Mouse (Mus musculus) liver, embryonic 15.5 days (tissue): ENCODE measurements around the gene Faap100. TPM values are rescaled to one million over a fixed set of nuclear protein-coding genes. Genes with fewer than 3 reads are reported as not detected.
"Not testable (repeated sequence)": the region's sequence is repeated elsewhere in the genome, so short reads cannot be mapped to it uniquely, and the experiment has no call there.

Experiments
- ATAC-seq: fragments of 200-750 bp; cut with Nextera tagmentation; 2 replicates; pipeline ENCODE4 v1.8.0; 2017; ENCODE audit warnings: moderate number of reproducible peaks, mild to moderate bottlenecking, moderate library complexity; ENCODE audit not compliant: insufficient read depth
- H3K27ac ChIP-seq: fragments of 300-500 bp; sonication (generic); replicated peaks from 2 replicates; pipeline ENCODE4 v1.5.1; 2015; ENCODE audit warnings: mild to moderate bottlenecking, inconsistent platforms
- H3K27me3 ChIP-seq: fragments of 300-500 bp; sonication (generic); 2 replicates; pipeline ENCODE4 v1.6.1; 2015; ENCODE audit warnings: mild to moderate bottlenecking, inconsistent platforms
- H3K36me3 ChIP-seq: fragments of 300-500 bp; sonication (generic); replicated peaks from 2 replicates; pipeline ENCODE4 v1.6.1; 2015; ENCODE audit warnings: moderate library complexity, mild to moderate bottlenecking, inconsistent platforms
- H3K4me1 ChIP-seq: fragments of 300-500 bp; sonication (generic); replicated peaks from 2 replicates; pipeline ENCODE4 v1.6.1; 2015; ENCODE audit warnings: inconsistent platforms
- H3K4me2 ChIP-seq: fragments of 300-500 bp; sonication (generic); 2 replicates; pipeline ENCODE4 v1.6.1; 2015; ENCODE audit warnings: moderate library complexity, mild to moderate bottlenecking, inconsistent platforms
- H3K4me3 ChIP-seq: fragments of 300-500 bp; sonication (generic); replicated peaks from 2 replicates; pipeline ENCODE4 v1.5.1; 2015; ENCODE audit warnings: mild to moderate bottlenecking, inconsistent platforms
- H3K9ac ChIP-seq: fragments of 300-500 bp; sonication (generic); 2 replicates; pipeline ENCODE4 v1.6.1; 2015; ENCODE audit warnings: moderate library complexity, mild to moderate bottlenecking, inconsistent platforms
- H3K9me3 ChIP-seq: fragments of 300-500 bp; sonication (generic); replicated peaks from 2 replicates; pipeline ENCODE4 v1.6.1; 2016; ENCODE audit warnings: inconsistent platforms
- WGBS: fragments of 180-500 bp; shearing (Covaris S2); methylation state at CpG from one replicate; pipeline ENCODE4 v1.1.7; 2015; ENCODE audit warnings: mixed read lengths; ENCODE audit not compliant: insufficient replicate concordance; 5-methylcytosine and 5-hydroxymethylcytosine counted together
- polyA plus RNA-seq: library from polyadenylated mRNA; unstranded; fragments of >200 nt; fragmentation: Nextera tagmentation; extraction: Ambion mirVana; gene quantifications from 2 replicates; pipeline ENCODE4 v1.2.1, GENCODE M21; 2015

Faap100 gene
- polyA plus RNA-seq = 6.2 and 7.2 TPM in 2 replicates

- Histone ChIP-seq H3K27me3 (no peaks in the 10 kb centered on the region), H3K4me3 (peak within 1 kb of the TSS; percentile 75), H3K36me3 (peaks cover 58% of the 10 kb centered on the region), H3K9ac (peak within 1 kb of the TSS; percentile 67), H3K4me1 (peaks cover 26% of the 10 kb centered on the region), H3K9me3 (no peaks in the 10 kb centered on the region), H3K27ac (peak within 1 kb of the TSS; percentile 49), H3K4me2 (peak within 1 kb of the TSS; percentile 96)
- WGBS = 10% methylated on average over 54 of the region's 54 CpGs
- peak; percentile 89 for ATAC-seq
Measured at GRCm38 (mm10) chr11:120378611-120379540, at the start of gene Faap100. TSS of gene Faap100 (minus strand) at chr11:120378764.

- 0 out of 2 replicates have a peak, but pooled peaks cover 11% of the 10 kb centered on the region for H3K4me1 ChIP-seq
- H3K4me3 ChIP-seq = no peak overlapping the region
- H3K27me3 ChIP-seq = no peaks in the 10 kb centered on the region
- H3K9me3 ChIP-seq = no peaks in the 10 kb centered on the region
- no peak overlapping the region for H3K9ac ChIP-seq
- WGBS = 69% methylated on average over 3 of the region's 3 CpGs
- peaks cover 94% of the 10 kb centered on the region for H3K36me3 ChIP-seq
- no peak for ATAC-seq
- no peak overlapping the region for H3K27ac ChIP-seq
- no peak overlapping the region for H3K4me2 ChIP-seq
Measured at GRCm38 (mm10) chr11:120426727-120427126, 48.2 kb upstream of the Faap100 start.

GRCm38 (mm10) chr11:120423569-120424295, 45.2 kb upstream of the Faap100 start:
- Histone ChIP-seq H3K4me2 (no peak overlapping the region), H3K27me3 (no peaks in the 10 kb centered on the region), H3K9me3 (no peaks in the 10 kb centered on the region), H3K36me3 (peaks cover 98% of the 10 kb centered on the region), H3K27ac (no peak overlapping the region), H3K4me3 (no peak overlapping the region), H3K4me1 (0 out of 2 replicates have a peak, but pooled peaks cover 17% of the 10 kb centered on the region), H3K9ac (no peak overlapping the region)
- ATAC-seq = no peak
- 68% methylated on average over 9 of the region's 9 CpGs for WGBS

GRCm38 (mm10) chr11:120422651-120423568, 44.3 kb upstream of the Faap100 start:
- H3K9me3 ChIP-seq = no peaks in the 10 kb centered on the region
- no peaks in the 10 kb centered on the region for H3K27me3 ChIP-seq
- 0 out of 2 replicates have a peak, but pooled peaks cover 17% of the 10 kb centered on the region for H3K4me1 ChIP-seq
- no peak overlapping the region for H3K9ac ChIP-seq
- WGBS = 70% methylated on average over 13 of the region's 13 CpGs
- H3K4me2 ChIP-seq = no peak overlapping the region
- H3K4me3 ChIP-seq = no peak overlapping the region
- H3K36me3 ChIP-seq = peaks cover 98% of the 10 kb centered on the region
- no peak overlapping the region; the same call in 1 of the 2 replicates for H3K27ac ChIP-seq
- no peak for ATAC-seq

- no peak for ATAC-seq
Measured at GRCm38 (mm10) chr11:120418592-120418991, 40.0 kb upstream of the Faap100 start.

GRCm38 (mm10) chr11:120417852-120418251, 39.3 kb upstream of the Faap100 start:
- 0 out of 2 replicates have a peak, but pooled peaks cover 17% of the 10 kb centered on the region for H3K4me1 ChIP-seq
- WGBS = 85% methylated on average over 7 of the region's 7 CpGs
- no peak overlapping the region for H3K4me2 ChIP-seq
- peaks cover 96% of the 10 kb centered on the region for H3K36me3 ChIP-seq
- H3K27me3 ChIP-seq = no peaks in the 10 kb centered on the region
- no peaks in the 10 kb centered on the region for H3K9me3 ChIP-seq
- no peak overlapping the region for H3K27ac ChIP-seq
- H3K9ac ChIP-seq = no peak overlapping the region
- ATAC-seq = no peak
- no peak overlapping the region for H3K4me3 ChIP-seq

More at GRCm38 (mm10) chr11:120418592-120418991, 40.0 kb upstream of the Faap100 start:
- Histone ChIP-seq H3K4me1 (0 out of 2 replicates have a peak, but pooled peaks cover 17% of the 10 kb centered on the region), H3K9ac (no peak overlapping the region), H3K27me3 (no peaks in the 10 kb centered on the region), H3K4me2 (no peak overlapping the region), H3K27ac (no peak overlapping the region), H3K9me3 (no peaks in the 10 kb centered on the region), H3K4me3 (no peak overlapping the region), H3K36me3 (peaks cover 96% of the 10 kb centered on the region)
- 77% methylated on average over 1 of the region's 1 CpGs for WGBS

- H3K27ac ChIP-seq, H3K4me1 ChIP-seq, H3K27me3 ChIP-seq, H3K4me3 ChIP-seq, ATAC-seq, H3K4me2 ChIP-seq, H3K9ac ChIP-seq, H3K9me3 ChIP-seq: not testable (repeated sequence)
- H3K36me3 ChIP-seq = peaks cover 97% of the 10 kb centered on the region
- WGBS = 76% methylated on average over 10 of the region's 10 CpGs
Measured at GRCm38 (mm10) chr11:120413621-120414020, 35.1 kb upstream of the Faap100 start.

- Histone ChIP-seq H3K4me2 (no peak overlapping the region; the same call in 1 of the 2 replicates), H3K27ac (peak overlapping the region; percentile 42; the same call in 1 of the 2 replicates), H3K27me3 (no peaks in the 10 kb centered on the region), H3K9me3 (no peaks in the 10 kb centered on the region), H3K36me3 (peaks cover 100% of the 10 kb centered on the region), H3K4me3 (no peak overlapping the region), H3K4me1 (peaks cover 34% of the 10 kb centered on the region), H3K9ac (no peak overlapping the region)
- WGBS = 35% methylated on average over 1 of the region's 1 CpGs
- no peak for ATAC-seq
Measured at GRCm38 (mm10) chr11:120406445-120406844, 27.9 kb upstream of the Faap100 start.

- Histone ChIP-seq H3K27me3 (no peaks in the 10 kb centered on the region), H3K4me1 (peaks cover 34% of the 10 kb centered on the region), H3K4me3 (no peak overlapping the region), H3K9me3 (no peaks in the 10 kb centered on the region), H3K4me2 (peak overlapping the region; percentile 17; the same call in 1 of the 2 replicates), H3K9ac (0 out of 2 replicates have a peak overlapping the region, but pooled peaks have one; percentile 2), H3K36me3 (peaks cover 100% of the 10 kb centered on the region), H3K27ac (0 out of 2 replicates have a peak overlapping the region, but pooled peaks have one; percentile 42)
- 9% methylated on average over 3 of the region's 3 CpGs for WGBS
- peak; percentile 93 for ATAC-seq
Measured at GRCm38 (mm10) chr11:120405867-120406266, 27.3 kb upstream of the Faap100 start.

GRCm38 (mm10) chr11:120404814-120405213, 26.2 kb upstream of the Faap100 start:
- Histone ChIP-seq H3K4me3 (no peak overlapping the region), H3K4me1 (peaks cover 42% of the 10 kb centered on the region), H3K27me3 (no peaks in the 10 kb centered on the region)

More at GRCm38 (mm10) chr11:120404814-120405213, 26.2 kb upstream of the Faap100 start:
- no peak overlapping the region for H3K27ac ChIP-seq
- peaks cover 100% of the 10 kb centered on the region for H3K36me3 ChIP-seq
- no peak for ATAC-seq
- 66% methylated on average over 1 of the region's 1 CpGs for WGBS
- H3K9me3 ChIP-seq = no peaks in the 10 kb centered on the region
- no peak overlapping the region for H3K4me2 ChIP-seq
- no peak overlapping the region for H3K9ac ChIP-seq
